ENCODE assay signal across 21 mouse cellular contexts in genomic region chr8:90597376-90597775, GRCm38 (mm10).
DNase-seq lines count a peak whose midpoint lies in the region; ATAC-seq lines count a peak whose summit lies in the region.
"Had no signal": no experiment of that assay in that cellular context is flagged by ENCODE, and none has a peak within 500 bp of the region (broad histone marks: within the 10 kb centered on the region; RNA-seq: fewer than 3 reads in every experiment).

No protein-coding gene starts in this region.

- H3K9me3 ChIP-seq in heart, embryonic 11.5 days (replicated peaks; ENCODE audit: control insufficient read depth, low read length): no peaks in the 10 kb centered on the region
- H3K9me3 ChIP-seq: embryonic facial prominence, embryonic 13.5 days; hindbrain, embryonic 15.5 days; lung, embryonic 15.5 days; stomach, embryonic 15.5 days had no signal

- no peaks in the 10 kb centered on the region for H3K4me1 ChIP-seq in heart, embryonic 11.5 days (ENCODE audit: control insufficient read depth, insufficient read depth, low read length)
- H3K4me1 ChIP-seq: embryonic facial prominence, embryonic 13.5 days; lung, embryonic 15.5 days; stomach, embryonic 15.5 days had no signal

- no peak overlapping the region for H3K4me2 ChIP-seq in heart, embryonic 11.5 days
- H3K4me2 ChIP-seq: embryonic facial prominence, embryonic 13.5 days; hindbrain, embryonic 15.5 days; liver, embryonic 11.5 days; lung, embryonic 15.5 days; stomach, embryonic 15.5 days had no signal

- H3K36me3 ChIP-seq in heart, embryonic 11.5 days (ENCODE audit: control insufficient read depth, insufficient read depth, low read length): no peaks in the 10 kb centered on the region
- H3K36me3 ChIP-seq: embryonic facial prominence, embryonic 13.5 days; hindbrain, embryonic 15.5 days; lung, embryonic 15.5 days; stomach, embryonic 15.5 days had no signal

- no peaks in the 10 kb centered on the region for H3K27me3 ChIP-seq in heart, embryonic 11.5 days (ENCODE audit: control insufficient read depth, insufficient read depth, low read length)
- H3K27me3 ChIP-seq: hindbrain, embryonic 15.5 days; lung, embryonic 15.5 days; stomach, embryonic 15.5 days had no signal

- DNase-seq in heart, adult 18-20 months: peak; percentile 73 to 83
- peak; percentile 28 for DNase-seq in cerebellum, adult 9-10 months
- peak; percentile 45 to 53 for DNase-seq in heart, adult 9 months (ENCODE audit: low spot score in 2 of 2)
- peak; percentile 11 for DNase-seq in layer of hippocampus, adult 9-10 months (ENCODE audit: low spot score)
- DNase-seq in kidney, adult 9 months: no peak
- DNase-seq in adrenal gland, postnatal 25 days: no peak
- no peak for DNase-seq in right cerebral cortex, postnatal 14 days
- DNase-seq: adrenal gland, adult 8-10 months; B cell, adult 2 months; left cerebral cortex, postnatal 4 days; right cerebral cortex, adult 18-20 months; spleen, adult 18-20 months had no signal

- 77% methylated on average over 6 of the region's 6 CpGs for WGBS in heart, embryonic 11.5 days (ENCODE audit: insufficient replicate concordance)

- H3K27ac ChIP-seq in heart, embryonic 11.5 days (ENCODE audit: low read depth, low read length): no peak overlapping the region
- H3K27ac ChIP-seq: embryonic facial prominence, embryonic 13.5 days; hindbrain, embryonic 15.5 days; kidney, postnatal 0 days; lung, embryonic 15.5 days; stomach, embryonic 15.5 days had no signal

- H3K9ac ChIP-seq in heart, embryonic 11.5 days (ENCODE audit: low read depth, low read length): no peak overlapping the region
- H3K9ac ChIP-seq: embryonic facial prominence, embryonic 13.5 days; hindbrain, embryonic 15.5 days; lung, embryonic 15.5 days; stomach, embryonic 15.5 days had no signal

- H3K4me3 ChIP-seq in heart, embryonic 11.5 days (ENCODE audit: low read depth, low read length): no peak overlapping the region
- H3K4me3 ChIP-seq: embryonic facial prominence, embryonic 13.5 days; hindbrain, embryonic 15.5 days; lung, embryonic 15.5 days; stomach, embryonic 15.5 days had no signal

- no peak for ATAC-seq in heart, embryonic 11.5 days (replicated peaks; ENCODE audit: insufficient number of reproducible peaks, low FRiP score, low TSS enrichment)
- ATAC-seq: intestine, embryonic 16.5 days; midbrain, embryonic 16.5 days had no signal

Comparison
In these comparisons a context has a peak if more than half of its experiments do, and no peak if none do; other contexts are left out.
1. DNase-seq: peak in heart, adult 18-20 months (2 of 2), cerebellum, adult 9-10 months (single experiment), heart, adult 9 months (2 of 2) and layer of hippocampus, adult 9-10 months (single experiment); none in kidney, adult 9 months (single experiment), adrenal gland, postnatal 25 days (single experiment) and right cerebral cortex, postnatal 14 days (single experiment).